Mouse (Mus musculus): ENCODE measurements around the gene Clip1.
A peak's percentile ranks its signal among the peaks of the same experiment; 100 is the strongest.

Clip1 gene

GRCm38 (mm10) chr5:123671473-123671820 lies 13.0 kb downstream of the Clip1 start:
- no peak for DNase-seq (ENCODE audit: extremely low read depth, insufficient read length, low spot score)

- peak; percentile 54 for DNase-seq (ENCODE audit: extremely low read depth, insufficient read length, low spot score)
Observed at GRCm38 (mm10) chr5:123670800-123671472, 13.5 kb downstream of the Clip1 start.

- no peak for DNase-seq (ENCODE audit: extremely low read depth, insufficient read length, low spot score)
Observed at GRCm38 (mm10) chr5:123669991-123670799, 14.2 kb downstream of the Clip1 start.

DNA sequence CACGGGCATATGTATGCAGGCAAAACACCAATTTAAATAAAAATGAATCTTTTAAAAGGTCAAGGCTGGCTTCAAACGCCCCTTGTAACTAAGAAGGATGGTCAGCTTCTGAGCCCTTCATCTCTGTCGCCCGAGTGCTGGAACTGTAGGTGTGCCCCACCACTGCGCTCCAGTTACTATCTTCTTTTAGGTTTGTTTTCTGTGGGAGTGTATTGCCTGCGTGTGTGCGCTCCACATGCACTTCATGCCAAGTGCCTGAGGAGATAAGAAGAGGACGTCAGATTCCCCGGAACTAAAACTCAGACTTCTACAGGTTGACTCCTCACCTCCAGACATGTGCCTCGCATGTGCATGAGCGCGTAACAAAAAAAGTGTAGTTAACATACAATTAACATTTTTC lies 16.5 kb downstream of the Clip1 start:
- DNase-seq (ENCODE audit: extremely low read depth, insufficient read length, low spot score): no peak

GRCm38 (mm10) chr5:123665956-123666355 lies 18.5 kb downstream of the Clip1 start:
- DNase-seq (ENCODE audit: extremely low read depth, insufficient read length, low spot score): no peak

GRCm38 (mm10) chr5:123664329-123664728 lies 20.1 kb downstream of the Clip1 start:
- DNase-seq (ENCODE audit: extremely low read depth, insufficient read length, low spot score): no peak

GRCm38 (mm10) chr5:123662059-123662458 lies 22.4 kb downstream of the Clip1 start:
- DNase-seq (ENCODE audit: extremely low read depth, insufficient read length, low spot score): no peak

DNA sequence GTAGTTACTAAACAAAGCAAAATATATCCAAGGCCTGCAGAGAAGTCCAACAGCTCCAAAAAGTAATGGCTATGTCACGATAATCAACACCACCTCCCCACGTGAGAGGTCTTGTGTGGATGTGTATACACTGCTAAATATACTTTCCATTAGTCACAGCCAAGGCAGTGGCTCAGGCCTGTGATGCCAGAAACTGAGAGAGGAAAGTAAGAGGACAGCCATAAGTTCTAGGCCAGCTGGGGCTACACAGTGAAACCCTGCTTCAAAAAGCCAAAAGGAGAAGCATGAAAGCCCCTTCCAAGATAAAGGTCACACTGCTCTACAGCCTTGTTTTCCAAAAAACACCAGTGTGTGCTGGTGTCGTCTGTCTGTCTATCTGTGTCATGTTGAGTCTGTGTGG lies 22.8 kb downstream of the Clip1 start:
- DNase-seq (ENCODE audit: extremely low read depth, insufficient read length, low spot score): no peak

- no peak for DNase-seq (ENCODE audit: extremely low read depth, insufficient read length, low spot score)
Observed at GRCm38 (mm10) chr5:123657651-123658050, 26.8 kb downstream of the Clip1 start.

- no peak for DNase-seq (ENCODE audit: extremely low read depth, insufficient read length, low spot score)
Observed at GRCm38 (mm10) chr5:123654937-123655336, 29.5 kb downstream of the Clip1 start.

DNA sequence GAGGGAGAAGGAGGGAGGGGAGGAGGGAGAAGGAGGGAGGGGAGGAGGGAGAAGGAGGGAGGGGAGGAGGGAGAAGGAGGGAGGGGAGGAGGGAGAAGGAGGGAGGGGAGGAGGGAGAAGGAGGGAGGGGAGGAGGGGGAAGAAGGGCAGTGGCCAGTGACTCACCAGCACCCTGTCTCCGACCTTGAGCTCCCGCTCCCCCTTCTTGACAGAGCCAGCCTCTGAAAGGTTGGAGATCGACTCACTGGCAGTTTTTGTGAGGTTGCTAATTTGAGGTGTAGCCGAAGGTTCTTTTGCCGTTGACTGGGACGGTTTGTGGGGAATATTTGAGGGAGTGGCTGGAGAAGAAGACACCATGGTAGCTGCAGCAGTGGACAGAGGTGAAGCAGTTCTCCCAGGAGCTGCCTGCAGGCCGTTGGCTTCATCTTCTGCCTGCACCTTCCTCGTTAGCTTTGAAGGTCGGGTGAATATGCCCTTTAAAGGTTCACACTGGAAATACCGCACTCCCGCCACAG lies 31.1 kb downstream of the Clip1 start:
- no peak for DNase-seq (ENCODE audit: extremely low read depth, insufficient read length, low spot score)

GRCm38 (mm10) chr5:123650825-123651224 lies 33.6 kb downstream of the Clip1 start:
- no peak for DNase-seq (ENCODE audit: extremely low read depth, insufficient read length, low spot score)

GRCm38 (mm10) chr5:123642401-123642800 lies 42.0 kb downstream of the Clip1 start:
- no peak for DNase-seq (ENCODE audit: extremely low read depth, insufficient read length, low spot score)

- no peak for DNase-seq (ENCODE audit: extremely low read depth, insufficient read length, low spot score)
Observed at GRCm38 (mm10) chr5:123641259-123641900, 43.0 kb downstream of the Clip1 start.

GRCm38 (mm10) chr5:123640181-123640580 lies 44.2 kb downstream of the Clip1 start:
- DNase-seq (ENCODE audit: extremely low read depth, insufficient read length, low spot score): no peak

DNA sequence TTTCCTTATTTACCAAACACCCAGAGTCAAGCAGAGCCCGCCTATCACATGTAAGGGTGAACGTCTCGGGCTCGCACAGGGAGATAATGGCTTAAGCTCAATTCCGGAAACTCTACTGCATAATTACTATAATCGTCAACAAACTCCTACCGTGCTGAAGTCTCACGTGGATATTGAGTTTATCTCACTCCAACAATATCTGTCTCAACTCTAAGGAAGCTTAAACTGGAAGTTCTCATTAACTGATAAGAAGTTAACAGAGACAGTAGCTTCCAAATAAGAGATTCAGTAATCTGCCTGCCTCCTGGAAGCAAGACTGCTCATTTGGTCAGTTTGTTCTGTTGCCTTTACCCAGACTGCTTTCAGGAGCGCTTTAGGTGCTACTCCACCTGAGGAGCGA lies 53.2 kb downstream of the Clip1 start:
- DNase-seq (ENCODE audit: extremely low read depth, insufficient read length, low spot score): no peak

GRCm38 (mm10) chr5:123626631-123627030 lies 57.8 kb downstream of the Clip1 start:
- no peak for DNase-seq (ENCODE audit: extremely low read depth, insufficient read length, low spot score)

DNA sequence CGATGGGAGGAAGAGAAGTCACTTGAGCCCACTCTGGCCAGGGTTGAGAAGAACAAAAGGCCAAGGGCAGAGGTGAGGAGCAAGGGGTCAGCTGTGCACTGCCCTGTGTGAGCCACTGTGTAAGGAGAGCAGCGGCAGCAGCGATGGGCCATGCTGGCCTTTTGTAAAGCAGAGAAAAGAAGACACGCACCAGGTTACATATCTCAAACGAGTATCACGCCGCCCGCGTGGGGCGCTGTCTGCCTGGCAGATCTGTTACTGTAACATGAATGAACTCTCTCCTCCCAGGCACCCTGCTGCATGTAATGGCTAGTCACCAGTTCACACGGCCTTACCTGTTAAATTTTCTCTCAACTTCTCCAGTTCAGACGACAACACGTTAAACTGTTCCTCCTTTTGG lies 62.0 kb downstream of the Clip1 start:
- no peak for DNase-seq (ENCODE audit: extremely low read depth, insufficient read length, low spot score)

- no peak for DNase-seq (ENCODE audit: extremely low read depth, insufficient read length, low spot score)
Observed at GRCm38 (mm10) chr5:123618558-123618957, 65.9 kb downstream of the Clip1 start.

DNA sequence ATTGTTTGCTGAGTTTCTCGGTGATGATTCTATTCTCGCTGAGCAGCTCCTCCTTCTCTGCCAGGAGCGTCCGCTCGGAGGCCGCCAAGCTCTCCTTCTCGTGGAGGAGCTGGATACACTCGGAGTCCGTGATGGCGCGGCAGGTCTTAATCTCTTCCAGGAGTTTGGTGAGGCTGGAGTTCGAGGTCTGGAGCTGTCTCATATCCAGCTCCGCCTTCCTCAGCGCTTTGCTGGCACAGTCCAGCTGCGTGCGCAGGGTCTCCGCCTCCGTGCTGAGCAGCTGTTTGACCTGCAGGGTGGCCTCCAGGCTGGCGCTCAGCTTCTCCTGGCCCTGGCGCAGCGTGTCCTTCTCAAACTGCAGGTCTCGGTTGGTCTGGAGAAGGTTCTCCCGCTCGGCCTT lies 70.2 kb downstream of the Clip1 start:
- DNase-seq (ENCODE audit: extremely low read depth, insufficient read length, low spot score): no peak

DNA sequence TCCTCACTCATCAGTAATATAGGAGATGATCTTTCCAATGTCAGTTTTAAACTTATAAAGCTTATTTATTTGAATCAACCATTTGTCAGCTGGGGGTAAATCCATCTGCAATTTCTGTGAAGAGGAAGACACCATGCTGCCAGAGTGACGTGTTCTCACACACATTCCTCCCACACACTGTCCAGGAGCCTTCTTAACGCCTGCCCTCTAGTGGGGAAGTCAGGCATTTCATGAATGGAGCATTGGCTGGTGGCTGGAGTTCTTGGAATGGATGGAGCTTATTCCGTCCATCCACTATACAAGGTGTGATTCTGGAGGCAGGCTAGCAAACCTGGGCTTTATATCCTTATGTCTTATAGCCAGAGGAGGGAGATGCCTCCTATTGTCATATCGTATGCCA lies 74.6 kb downstream of the Clip1 start:
- DNase-seq (ENCODE audit: extremely low read depth, insufficient read length, low spot score): no peak

GRCm38 (mm10) chr5:123609416-123609815 lies 75.0 kb downstream of the Clip1 start:
- no peak for DNase-seq (ENCODE audit: extremely low read depth, insufficient read length, low spot score)

Data from 3134 (cell line).